Comparison of ENCODE assay signal across 8 mouse cellular contexts in genomic region chr5:135106758-135107256, GRCm38 (mm10). TPM values are rescaled to one million over a fixed set of nuclear protein-coding genes. Genes with fewer than 3 reads are reported as not detected.
DNase-seq lines count a peak whose midpoint lies in the region; ATAC-seq lines count a peak whose summit lies in the region.

No protein-coding gene starts in this region.

- H3K9ac ChIP-seq in hindbrain, embryonic 13.5 days, result peak overlapping the region; percentile 61

- no peaks in the 10 kb centered on the region for H3K36me3 ChIP-seq in hindbrain, embryonic 13.5 days

- H3K9me3 ChIP-seq in hindbrain, embryonic 13.5 days, result no peaks in the 10 kb centered on the region

- peaks cover 18% of the 10 kb centered on the region for H3K4me1 ChIP-seq in hindbrain, embryonic 13.5 days (replicated peaks)

- H3K4me3 ChIP-seq in hindbrain, embryonic 13.5 days, result peak overlapping the region; percentile 48

- peak overlapping the region; percentile 87 for H3K4me2 ChIP-seq in hindbrain, embryonic 13.5 days

- WGBS in hindbrain, embryonic 13.5 days, result under 1% methylated on average over 48 of the region's 48 CpGs

- peak; percentile 98 for DNase-seq in ZHBTc4 (ENCODE audit: low read depth, low spot score)
- DNase-seq in cerebellum, postnatal 36 days, result peak; percentile 27 to 36
- peak; percentile 92 for DNase-seq in gastrocnemius, adult 18-20 months (ENCODE audit: low spot score)
- DNase-seq in layer of hippocampus, postnatal 10 days (ENCODE audit: low spot score in 2 of 2), result peak; percentile 64 to 74
- DNase-seq in lung, postnatal 10 days, result peak; percentile 89
- peak; percentile 82 for DNase-seq in ovary, postnatal 36 days (ENCODE audit: low spot score)
- peak; percentile 75 for DNase-seq in thymus, postnatal 14 days

- no peak overlapping the region for H3K27ac ChIP-seq in hindbrain, embryonic 13.5 days

- peaks cover 67% of the 10 kb centered on the region for H3K27me3 ChIP-seq in hindbrain, embryonic 13.5 days

- peak; percentile 80 for ATAC-seq in hindbrain, embryonic 13.5 days (ENCODE audit: low FRiP score)

RNA-seq across cellular contexts. Expression of gene Mlxipl, which starts 17.1 kb away (rescaled TPM):
- 10 to 100 TPM; 54.5 to 64.1 TPM for total RNA-seq in gastrocnemius, adult 18-20 months (2021)
- polyA plus RNA-seq in hindbrain, embryonic 13.5 days (2015; fragmentation: Nextera tagmentation; extraction: Ambion mirVana), result 0.41 and 0.71 TPM in 2 replicates
- 1 to 10 TPM; 3.6 to 4.4 TPM for total RNA-seq in layer of hippocampus, postnatal 10 days (2021)

RNA-seq across cellular contexts. Expression of gene Vps37d, which starts 28.7 kb away (rescaled TPM):
- total RNA-seq in gastrocnemius, adult 18-20 months (2021), result under 1 TPM; 0.25 to 0.52 TPM
- 29.8 and 31.9 TPM in 2 replicates for polyA plus RNA-seq in hindbrain, embryonic 13.5 days (2015; fragmentation: Nextera tagmentation; extraction: Ambion mirVana)
- 10 to 100 TPM; 31.7 to 34.8 TPM for total RNA-seq in layer of hippocampus, postnatal 10 days (2021)

RNA-seq across cellular contexts. Expression of gene Bud23, which starts 42.0 kb away (rescaled TPM):
- total RNA-seq in gastrocnemius, adult 18-20 months (2021), result 10 to 100 TPM; 28.2 to 35.7 TPM
- 79.1 and 93.5 TPM in 2 replicates for polyA plus RNA-seq in hindbrain, embryonic 13.5 days (2015; fragmentation: Nextera tagmentation; extraction: Ambion mirVana)
- 10 to 100 TPM; 49.8 to 54.7 TPM for total RNA-seq in layer of hippocampus, postnatal 10 days (2021)

RNA-seq across cellular contexts. Expression of gene Tbl2, which starts 42.6 kb away (rescaled TPM):
- 1 to 10 TPM; 7.0 to 7.6 TPM for total RNA-seq in gastrocnemius, adult 18-20 months (2021)
- 14.9 and 16.7 TPM in 2 replicates for polyA plus RNA-seq in hindbrain, embryonic 13.5 days (2015; fragmentation: Nextera tagmentation; extraction: Ambion mirVana)
- 10 to 100 TPM; 23.0 to 23.7 TPM for total RNA-seq in layer of hippocampus, postnatal 10 days (2021)

RNA-seq across cellular contexts. Expression of gene Dnajc30, which starts 42.8 kb away (rescaled TPM):
- 10 to 100 TPM; 26.7 to 28.1 TPM for total RNA-seq in gastrocnemius, adult 18-20 months (2021)
- 37.4 and 38.8 TPM in 2 replicates for polyA plus RNA-seq in hindbrain, embryonic 13.5 days (2015; fragmentation: Nextera tagmentation; extraction: Ambion mirVana)
- total RNA-seq in layer of hippocampus, postnatal 10 days (2021), result 10 to 100 TPM; 35.5 to 38.0 TPM

Comparison
In these comparisons a context has a peak if more than half of its experiments do, and no peak if none do; other contexts are left out.
1. DNase-seq: peak in every context shown above with its lines; median percentile 98 in ZHBTc4; 92 in gastrocnemius, adult 18-20 months; 89 in lung, postnatal 10 days; 82 in ovary, postnatal 36 days; 75 in thymus, postnatal 14 days; 69 in layer of hippocampus, postnatal 10 days; 32 in cerebellum, postnatal 36 days.
2. RNA of gene Mlxipl, which starts 17.1 kb away (total RNA-seq): 54.5 to 64.1 TPM in gastrocnemius, adult 18-20 months; 3.6 to 4.4 TPM in layer of hippocampus, postnatal 10 days; every median in the first group is over 10 times any median in the second.
3. RNA of gene Vps37d, which starts 28.7 kb away (total RNA-seq): 31.7 to 34.8 TPM in layer of hippocampus, postnatal 10 days; 0.25 to 0.52 TPM in gastrocnemius, adult 18-20 months; every median in the first group is over 10 times any median in the second.